Mouse (Mus musculus) megakaryocyte, embryonic 14.5 days (primary cell): ENCODE data around the gene Gopc.

Experiments
- FLI1 ChIP-seq: IDR thresholded peaks from 2 replicates; pipeline ENCODE4 v1.6.1; 2012; ENCODE audit warnings: low read length, inconsistent platforms, mixed read lengths
- GATA1 ChIP-seq: IDR thresholded peaks from 3 replicates; pipeline ENCODE4 v1.6.1; 2012; ENCODE audit warnings: mixed read lengths, low read length, inconsistent platforms, borderline replicate concordance

DNA sequence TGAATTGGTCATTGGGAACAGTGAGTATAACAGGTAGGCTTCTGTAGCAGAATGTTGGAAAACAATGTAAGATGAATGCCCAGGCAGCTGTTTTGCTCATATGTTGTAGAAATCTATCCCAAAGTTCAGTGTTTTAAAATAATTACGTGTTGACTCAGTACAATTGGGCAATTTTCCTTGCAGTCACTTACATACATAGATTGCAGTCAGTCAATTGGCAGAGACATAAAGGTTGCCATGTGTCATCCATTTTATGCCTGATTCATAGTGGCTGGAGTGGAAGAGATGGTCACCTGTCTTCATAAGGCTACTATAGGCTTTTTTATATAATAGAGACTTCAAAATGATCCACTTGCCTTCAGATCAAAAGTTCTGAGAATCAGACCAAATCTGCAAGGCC is 38.6 kb upstream of the Gopc start:
- TF ChIP-seq GATA1 (no peak), FLI1 (no peak)
